Mouse (Mus musculus) kidney, embryonic 14.5 days (tissue): ENCODE data around the gene Gprc6a. TPM values are rescaled to one million over a fixed set of nuclear protein-coding genes. Genes with fewer than 3 reads are reported as not detected.
A peak's percentile ranks its signal among the peaks of the same experiment; 100 is the strongest.

Experiments used
- ATAC-seq: fragments of 200-750 bp; cut with Nextera tagmentation; 2 replicates; pipeline ENCODE4 v1.8.0; 2017; ENCODE audit warnings: moderate number of reproducible peaks, mild to moderate bottlenecking, moderate TSS enrichment, moderate library complexity; ENCODE audit not compliant: low FRiP score, low TSS enrichment
- H3K27ac ChIP-seq: fragments of 300-500 bp; sonication (generic); 2 replicates; pipeline ENCODE4 v1.5.1; 2014; ENCODE audit warnings: low read depth, mild to moderate bottlenecking, low read length, moderate library complexity, mixed read lengths
- H3K27me3 ChIP-seq: fragments of 300-500 bp; sonication (generic); 2 replicates; pipeline ENCODE4 v1.6.1; 2014; ENCODE audit warnings: mild to moderate bottlenecking, low read length; ENCODE audit not compliant: control insufficient read depth, insufficient read depth
- H3K36me3 ChIP-seq: fragments of 300-500 bp; sonication (generic); 2 replicates; pipeline ENCODE4 v1.6.1; 2014; ENCODE audit warnings: low read length, mixed read lengths; ENCODE audit not compliant: control insufficient read depth, insufficient read depth
- H3K4me1 ChIP-seq: fragments of 300-500 bp; sonication (generic); 2 replicates; pipeline ENCODE4 v1.6.1; 2014; ENCODE audit warnings: low read length, mixed read lengths; ENCODE audit not compliant: control insufficient read depth, insufficient read depth
- H3K4me2 ChIP-seq: fragments of 300-500 bp; sonication (generic); replicated peaks from 2 replicates; pipeline ENCODE4 v1.6.1; 2014; ENCODE audit warnings: low read depth, mild to moderate bottlenecking, low read length
- H3K4me3 ChIP-seq: fragments of 300-500 bp; sonication (generic); 2 replicates; pipeline ENCODE4 v1.5.1; 2014; ENCODE audit warnings: mild to moderate bottlenecking, low read length
- H3K9ac ChIP-seq: fragments of 300-500 bp; sonication (generic); 2 replicates; pipeline ENCODE4 v1.6.1; 2014; ENCODE audit warnings: low read depth, mild to moderate bottlenecking, low read length, moderate library complexity
- H3K9me3 ChIP-seq: fragments of 300-500 bp; sonication (generic); 2 replicates; pipeline ENCODE4 v1.6.1; 2016; ENCODE audit warnings: low read length; ENCODE audit not compliant: control insufficient read depth
- WGBS: fragments of 180-500 bp; shearing (Covaris S2); extraction: QIAGEN DNeasy Blood & Tissue Kit; methylation state at CpG from one replicate; pipeline ENCODE4 v1.1.7; 2014; 5-methylcytosine and 5-hydroxymethylcytosine counted together
- polyA plus RNA-seq: library from polyadenylated mRNA; unstranded; fragments of >200 nt; fragmentation: Nextera tagmentation; extraction: Ambion mirVana; gene quantifications from 2 replicates; pipeline ENCODE4 v1.2.1, GENCODE M21; 2014

The Gprc6a gene
- polyA plus RNA-seq = not detected in 2 replicates

GRCm38 (mm10) chr10:51631411-51632136, at the start of gene Gprc6a:
Gene Gprc6a, minus strand, starts transcription at chr10:51631461.
- Histone ChIP-seq H3K36me3 (no peaks in the 10 kb centered on the region), H3K9ac (no peak within 1 kb of the TSS), H3K9me3 (no peaks in the 10 kb centered on the region), H3K27ac (no peak within 1 kb of the TSS), H3K4me2 (no peak within 1 kb of the TSS), H3K27me3 (no peaks in the 10 kb centered on the region), H3K4me1 (no peaks in the 10 kb centered on the region), H3K4me3 (no peak within 1 kb of the TSS)
- no peak for ATAC-seq
- WGBS = 75% methylated on average over 8 of the region's 8 CpGs

- 7% methylated on average over 10 of the region's 10 CpGs for WGBS
- ATAC-seq = no peak
These were observed 47.0 kb upstream of the Gprc6a start for GRCm38 (mm10) chr10:51678251-51678639.

GRCm38 (mm10) chr10:51677548-51678250, 46.4 kb upstream of the Gprc6a start, which contains the start of gene Rfx6:
Gene Rfx6, plus strand, starts transcription at chr10:51677756.
- peaks cover 26% of the 10 kb centered on the region for H3K27me3 ChIP-seq
- no peaks in the 10 kb centered on the region for H3K9me3 ChIP-seq
- WGBS = under 1% methylated on average over 38 of the region's 38 CpGs
- no peak within 1 kb of the TSS for H3K27ac ChIP-seq
- H3K4me1 ChIP-seq = 0 out of 2 replicates have a peak, but pooled peaks cover 6% of the 10 kb centered on the region
- peak within 1 kb of the TSS; percentile 74 for H3K4me2 ChIP-seq
- H3K4me3 ChIP-seq = peak within 1 kb of the TSS; percentile 37
- no peaks in the 10 kb centered on the region for H3K36me3 ChIP-seq
- peak; percentile 81 for ATAC-seq
- peak within 1 kb of the TSS; percentile 34 for H3K9ac ChIP-seq

More at GRCm38 (mm10) chr10:51678251-51678639, 47.0 kb upstream of the Gprc6a start:
- Histone ChIP-seq H3K4me1 (0 out of 2 replicates have a peak, but pooled peaks cover 6% of the 10 kb centered on the region), H3K9me3 (no peaks in the 10 kb centered on the region), H3K27ac (no peak overlapping the region), H3K27me3 (peaks cover 26% of the 10 kb centered on the region), H3K4me2 (peak overlapping the region; percentile 74), H3K9ac (no peak overlapping the region), H3K36me3 (no peaks in the 10 kb centered on the region), H3K4me3 (peak overlapping the region; percentile 37; the same call in 1 of the 2 replicates)

GRCm38 (mm10) chr10:51672082-51672779, 41.0 kb upstream of the Gprc6a start:
- ATAC-seq = no peak
- H3K27ac ChIP-seq = no peak overlapping the region
- H3K9me3 ChIP-seq = no peaks in the 10 kb centered on the region
- no peak overlapping the region for H3K9ac ChIP-seq
- H3K4me3 ChIP-seq = no peak overlapping the region
- H3K4me2 ChIP-seq = no peak overlapping the region
- H3K36me3 ChIP-seq = no peaks in the 10 kb centered on the region
- WGBS = 50% methylated on average over 1 of the region's 1 CpGs
- peaks cover 12% of the 10 kb centered on the region for H3K27me3 ChIP-seq
- H3K4me1 ChIP-seq = no peaks in the 10 kb centered on the region

- no peaks in the 10 kb centered on the region for H3K4me1 ChIP-seq
- WGBS = 88% methylated on average over 4 of the region's 4 CpGs
- no peaks in the 10 kb centered on the region for H3K36me3 ChIP-seq
These were observed 40.3 kb upstream of the Gprc6a start for GRCm38 (mm10) chr10:51671583-51671982.

GRCm38 (mm10) chr10:51669334-51669733, 38.1 kb upstream of the Gprc6a start:
- H3K27me3 ChIP-seq = no peaks in the 10 kb centered on the region
- no peak overlapping the region for H3K4me3 ChIP-seq
- H3K9me3 ChIP-seq = no peaks in the 10 kb centered on the region
- H3K4me1 ChIP-seq = no peaks in the 10 kb centered on the region
- H3K4me2 ChIP-seq = no peak overlapping the region
- H3K36me3 ChIP-seq = no peaks in the 10 kb centered on the region
- no peak overlapping the region for H3K9ac ChIP-seq
- ATAC-seq = no peak
- no peak overlapping the region for H3K27ac ChIP-seq

More at GRCm38 (mm10) chr10:51671583-51671982, 40.3 kb upstream of the Gprc6a start:
- Histone ChIP-seq H3K9ac (no peak overlapping the region), H3K9me3 (no peaks in the 10 kb centered on the region), H3K27ac (no peak overlapping the region), H3K4me2 (no peak overlapping the region), H3K27me3 (peaks cover 6% of the 10 kb centered on the region; the same call in 1 of the 2 replicates), H3K4me3 (no peak overlapping the region)
- no peak for ATAC-seq

- H3K9me3 ChIP-seq = no peaks in the 10 kb centered on the region
- H3K9ac ChIP-seq = no peak overlapping the region
- H3K4me2 ChIP-seq = no peak overlapping the region
- H3K36me3 ChIP-seq = no peaks in the 10 kb centered on the region
- WGBS = 73% methylated on average over 1 of the region's 1 CpGs
- H3K4me3 ChIP-seq = no peak overlapping the region
- H3K4me1 ChIP-seq = no peaks in the 10 kb centered on the region
- no peak overlapping the region for H3K27ac ChIP-seq
- ATAC-seq = no peak
- H3K27me3 ChIP-seq = no peaks in the 10 kb centered on the region
These were observed 26.1 kb upstream of the Gprc6a start for GRCm38 (mm10) chr10:51657324-51657723.

- H3K27me3 ChIP-seq = no peaks in the 10 kb centered on the region
- H3K9ac ChIP-seq = no peak overlapping the region
- H3K4me2 ChIP-seq = no peak overlapping the region
- 79% methylated on average over 3 of the region's 3 CpGs for WGBS
- ATAC-seq = no peak
- no peaks in the 10 kb centered on the region for H3K9me3 ChIP-seq
- H3K4me1 ChIP-seq = no peaks in the 10 kb centered on the region
- no peak overlapping the region for H3K27ac ChIP-seq
- no peaks in the 10 kb centered on the region for H3K36me3 ChIP-seq
- H3K4me3 ChIP-seq = no peak overlapping the region
These were observed 18.4 kb upstream of the Gprc6a start for GRCm38 (mm10) chr10:51649506-51650221.
